Mouse (Mus musculus) hindbrain, embryonic 13.5 days (tissue): ENCODE measurements around the gene Sfi1. TPM values are rescaled to one million over a fixed set of nuclear protein-coding genes. Genes with fewer than 3 reads are reported as not detected.
"Not testable (repeated sequence)": the region's sequence is repeated elsewhere in the genome, so short reads cannot be mapped to it uniquely, and the experiment has no call there.

ENCODE experiments used
- ATAC-seq: fragments of 200-750 bp; cut with Nextera tagmentation; 2 replicates; pipeline ENCODE4 v1.8.0; 2017; ENCODE audit warnings: moderate TSS enrichment; ENCODE audit not compliant: low FRiP score
- H3K27ac ChIP-seq: fragments of 300-500 bp; sonication (generic); 2 replicates; pipeline ENCODE4 v1.5.1; 2015; ENCODE audit warnings: inconsistent platforms, mild to moderate bottlenecking, moderate library complexity
- H3K27me3 ChIP-seq: fragments of 300-500 bp; sonication (generic); 2 replicates; pipeline ENCODE4 v1.6.1; 2015; ENCODE audit warnings: mild to moderate bottlenecking, inconsistent platforms
- H3K36me3 ChIP-seq: fragments of 300-500 bp; sonication (generic); 2 replicates; pipeline ENCODE4 v1.6.1; 2015; ENCODE audit warnings: mild to moderate bottlenecking, inconsistent platforms
- H3K4me1 ChIP-seq: fragments of 300-500 bp; sonication (generic); replicated peaks from 2 replicates; pipeline ENCODE4 v1.6.1; 2015; ENCODE audit warnings: inconsistent platforms
- H3K4me2 ChIP-seq: fragments of 300-500 bp; sonication (generic); 2 replicates; pipeline ENCODE4 v1.6.1; 2015; ENCODE audit warnings: inconsistent platforms, mild to moderate bottlenecking, moderate library complexity
- H3K4me3 ChIP-seq: fragments of 300-500 bp; sonication (generic); 2 replicates; pipeline ENCODE4 v1.5.1; 2015; ENCODE audit warnings: mild to moderate bottlenecking, inconsistent platforms
- H3K9ac ChIP-seq: fragments of 300-500 bp; sonication (generic); 2 replicates; pipeline ENCODE4 v1.6.1; 2015; ENCODE audit warnings: mild to moderate bottlenecking, inconsistent platforms
- H3K9me3 ChIP-seq: fragments of 300-500 bp; sonication (generic); 2 replicates; pipeline ENCODE4 v1.6.1; 2016; ENCODE audit warnings: inconsistent platforms
- WGBS: fragments of 180-500 bp; shearing (Covaris S2); methylation state at CpG from one replicate; pipeline ENCODE4 v1.1.7; 2015; 5-methylcytosine and 5-hydroxymethylcytosine counted together
- polyA plus RNA-seq: library from polyadenylated mRNA; unstranded; fragments of >200 nt; fragmentation: Nextera tagmentation; extraction: Ambion mirVana; gene quantifications from 2 replicates; pipeline ENCODE4 v1.2.1, GENCODE M21; 2015

The Sfi1 gene
- polyA plus RNA-seq, 1 experiment from 2014 or later = 13.5 TPM

- H3K36me3 ChIP-seq = peaks cover 18% of the 10 kb centered on the region
- ATAC-seq = peak; percentile 21; the same call in 1 of the 2 replicates
- not testable (repeated sequence) for H3K9ac ChIP-seq, H3K4me3 ChIP-seq, H3K4me2 ChIP-seq, H3K27ac ChIP-seq, H3K27me3 ChIP-seq, H3K4me1 ChIP-seq
- peaks cover 11% of the 10 kb centered on the region for H3K9me3 ChIP-seq
- 94% methylated on average over 4 of the region's 4 CpGs for WGBS
Observed at GRCm38 (mm10) chr11:3151358-3151757, 41.9 kb downstream of the Sfi1 start.

- not testable (repeated sequence) for H3K4me3 ChIP-seq, H3K4me2 ChIP-seq, H3K27ac ChIP-seq, H3K27me3 ChIP-seq, ATAC-seq, H3K9ac ChIP-seq, H3K4me1 ChIP-seq
- Histone ChIP-seq H3K36me3 (peaks cover 18% of the 10 kb centered on the region), H3K9me3 (peaks cover 11% of the 10 kb centered on the region)
- 98% methylated on average over 12 of the region's 12 CpGs for WGBS
Observed at GRCm38 (mm10) chr11:3150677-3151003, 42.6 kb downstream of the Sfi1 start.

GRCm38 (mm10) chr11:3150003-3150676 lies 43.1 kb downstream of the Sfi1 start:
- Histone ChIP-seq H3K36me3 (peaks cover 18% of the 10 kb centered on the region), H3K9me3 (peaks cover 11% of the 10 kb centered on the region)
- not testable (repeated sequence) for H3K4me1 ChIP-seq, H3K9ac ChIP-seq, H3K27ac ChIP-seq, H3K27me3 ChIP-seq, H3K4me3 ChIP-seq, H3K4me2 ChIP-seq
- peak; percentile 8; the same call in 1 of the 2 replicates for ATAC-seq
- 97% methylated on average over 24 of the region's 24 CpGs for WGBS

- H3K4me2 ChIP-seq, H3K4me1 ChIP-seq, H3K27ac ChIP-seq, H3K4me3 ChIP-seq, ATAC-seq, H3K27me3 ChIP-seq, H3K9ac ChIP-seq: not testable (repeated sequence)
- over 99% methylated on average over 4 of the region's 4 CpGs for WGBS
- H3K9me3 ChIP-seq = peaks cover 11% of the 10 kb centered on the region
- peaks cover 18% of the 10 kb centered on the region for H3K36me3 ChIP-seq
Observed at GRCm38 (mm10) chr11:3149471-3149870, 43.8 kb downstream of the Sfi1 start.

GRCm38 (mm10) chr11:3146806-3147205 lies 46.5 kb downstream of the Sfi1 start:
- not testable (repeated sequence) for H3K27me3 ChIP-seq, H3K27ac ChIP-seq, H3K9ac ChIP-seq, H3K4me2 ChIP-seq, ATAC-seq, H3K4me3 ChIP-seq, H3K4me1 ChIP-seq, H3K9me3 ChIP-seq
- 92% methylated on average over 2 of the region's 2 CpGs for WGBS
- H3K36me3 ChIP-seq = peaks cover 13% of the 10 kb centered on the region

- not testable (repeated sequence) for ATAC-seq, H3K9me3 ChIP-seq, H3K27me3 ChIP-seq, H3K4me1 ChIP-seq, H3K27ac ChIP-seq, H3K4me3 ChIP-seq, H3K9ac ChIP-seq, H3K4me2 ChIP-seq
- H3K36me3 ChIP-seq = peaks cover 11% of the 10 kb centered on the region
- 80% methylated on average over 9 of the region's 9 CpGs for WGBS
Observed at GRCm38 (mm10) chr11:3145359-3146165, 47.7 kb downstream of the Sfi1 start.

GRCm38 (mm10) chr11:3143984-3144383 lies 49.3 kb downstream of the Sfi1 start:
- not testable (repeated sequence) for H3K9ac ChIP-seq, ATAC-seq, H3K4me2 ChIP-seq, H3K4me3 ChIP-seq, H3K27me3 ChIP-seq, H3K4me1 ChIP-seq, H3K36me3 ChIP-seq, H3K9me3 ChIP-seq, H3K27ac ChIP-seq
- 73% methylated on average over 3 of the region's 3 CpGs for WGBS

GRCm38 (mm10) chr11:3142413-3142812 lies 50.9 kb downstream of the Sfi1 start:
- WGBS = 92% methylated on average over 4 of the region's 5 CpGs
- not testable (repeated sequence) for H3K4me1 ChIP-seq

GRCm38 (mm10) chr11:3140967-3141535 lies 52.2 kb downstream of the Sfi1 start:
- not testable (repeated sequence) for H3K27me3 ChIP-seq, H3K9ac ChIP-seq, H3K4me1 ChIP-seq, ATAC-seq, H3K4me3 ChIP-seq, H3K27ac ChIP-seq, H3K36me3 ChIP-seq, H3K4me2 ChIP-seq
- H3K9me3 ChIP-seq = peaks cover 22% of the 10 kb centered on the region

More at GRCm38 (mm10) chr11:3142413-3142812, 50.9 kb downstream of the Sfi1 start:
- not testable (repeated sequence) for H3K27me3 ChIP-seq, H3K4me2 ChIP-seq, H3K27ac ChIP-seq, H3K4me3 ChIP-seq, H3K36me3 ChIP-seq, H3K9ac ChIP-seq
- H3K9me3 ChIP-seq = peaks cover 18% of the 10 kb centered on the region
- ATAC-seq = peak; percentile 67

- H3K4me1 ChIP-seq, H3K27me3 ChIP-seq, H3K27ac ChIP-seq, H3K9ac ChIP-seq, H3K4me3 ChIP-seq, H3K4me2 ChIP-seq, H3K36me3 ChIP-seq, ATAC-seq: not testable (repeated sequence)
- H3K9me3 ChIP-seq = peaks cover 24% of the 10 kb centered on the region
- WGBS = 89% methylated on average over 2 of the region's 2 CpGs
Observed at GRCm38 (mm10) chr11:3138323-3138722, 54.9 kb downstream of the Sfi1 start.

- H3K36me3 ChIP-seq, H3K4me3 ChIP-seq, H3K27ac ChIP-seq, H3K4me1 ChIP-seq, H3K9ac ChIP-seq, H3K27me3 ChIP-seq, H3K4me2 ChIP-seq: not testable (repeated sequence)
- ATAC-seq = peak; percentile 14; the same call in 1 of the 2 replicates
- peaks cover 25% of the 10 kb centered on the region for H3K9me3 ChIP-seq
- 92% methylated on average over 4 of the region's 4 CpGs for WGBS
Observed at GRCm38 (mm10) chr11:3137279-3137678, 56.0 kb downstream of the Sfi1 start.

- WGBS = 87% methylated on average over 3 of the region's 3 CpGs
Observed at GRCm38 (mm10) chr11:3135956-3136355, 57.3 kb downstream of the Sfi1 start.

More at GRCm38 (mm10) chr11:3135956-3136355, 57.3 kb downstream of the Sfi1 start:
- not testable (repeated sequence) for H3K4me3 ChIP-seq, H3K4me2 ChIP-seq, H3K4me1 ChIP-seq, H3K9ac ChIP-seq, ATAC-seq, H3K36me3 ChIP-seq, H3K27me3 ChIP-seq, H3K27ac ChIP-seq
- H3K9me3 ChIP-seq = peaks cover 23% of the 10 kb centered on the region
